Mouse (Mus musculus) ES-Bruce4 (cell line): Measurements from ENCODE around the gene Tk1.

ENCODE experiments used
- CTCF ChIP-seq: IDR thresholded peaks from one replicate; pipeline ENCODE4 v1.8.1; 2011; ENCODE audit warnings: low read depth, low read length
- POLR2A ChIP-seq: IDR thresholded peaks from one replicate; pipeline ENCODE4 v1.8.1; 2011; ENCODE audit warnings: low read length; ENCODE audit not compliant: insufficient read depth

- TF ChIP-seq CTCF (no peak), POLR2A (no peak)
These were observed 6.8 kb downstream of the Tk1 start for GRCm38 (mm10) chr11:117819095-117819494.
